Mouse (Mus musculus): ENCODE measurements at regions not wholly inside any gene's neighbourhood (a gene's known extent, or its start where the extent isn't known, plus 50 kb on each side); places are given as distances from the start of the nearest gene placed in this dataset.

GRCm38 (mm10) chr7:135817868-135818267, 101.7 kb upstream of the Mki67 start:
- no peak for DNase-seq (ENCODE audit: low spot score in 2 of 2)

GRCm38 (mm10) chr7:135818298-135818697, 102.1 kb upstream of the Mki67 start:
- no peak for DNase-seq (ENCODE audit: low spot score in 2 of 2)

- DNase-seq (ENCODE audit: low spot score in 2 of 2): no peak
Measured at GRCm38 (mm10) chr7:135823884-135824750, 108.0 kb upstream of the Mki67 start.

- no peak for DNase-seq (ENCODE audit: low spot score in 2 of 2)
Measured at GRCm38 (mm10) chr7:135829246-135829645, 113.1 kb upstream of the Mki67 start.

DNA sequence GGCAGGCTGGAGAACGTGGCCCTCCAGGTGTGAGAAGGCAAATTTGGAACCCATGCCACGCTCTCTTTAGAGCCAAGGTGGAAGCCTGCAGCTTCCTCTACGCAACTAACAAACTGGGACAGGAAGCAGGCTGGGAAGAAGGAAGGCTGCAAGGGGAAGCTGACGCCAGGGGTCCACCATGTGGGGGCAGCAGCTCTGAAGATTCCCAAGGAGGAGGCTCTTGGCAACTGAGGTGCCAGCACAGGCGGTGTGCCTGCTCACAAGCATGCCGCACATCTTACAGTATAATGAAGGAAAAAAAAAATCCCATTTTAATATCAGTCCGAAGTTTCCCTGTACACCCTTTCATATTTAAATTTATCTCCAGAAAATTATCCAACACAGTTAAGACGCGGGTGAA, 117.3 kb upstream of the Mki67 start:
- no peak for DNase-seq (ENCODE audit: low spot score in 2 of 2)

DNA sequence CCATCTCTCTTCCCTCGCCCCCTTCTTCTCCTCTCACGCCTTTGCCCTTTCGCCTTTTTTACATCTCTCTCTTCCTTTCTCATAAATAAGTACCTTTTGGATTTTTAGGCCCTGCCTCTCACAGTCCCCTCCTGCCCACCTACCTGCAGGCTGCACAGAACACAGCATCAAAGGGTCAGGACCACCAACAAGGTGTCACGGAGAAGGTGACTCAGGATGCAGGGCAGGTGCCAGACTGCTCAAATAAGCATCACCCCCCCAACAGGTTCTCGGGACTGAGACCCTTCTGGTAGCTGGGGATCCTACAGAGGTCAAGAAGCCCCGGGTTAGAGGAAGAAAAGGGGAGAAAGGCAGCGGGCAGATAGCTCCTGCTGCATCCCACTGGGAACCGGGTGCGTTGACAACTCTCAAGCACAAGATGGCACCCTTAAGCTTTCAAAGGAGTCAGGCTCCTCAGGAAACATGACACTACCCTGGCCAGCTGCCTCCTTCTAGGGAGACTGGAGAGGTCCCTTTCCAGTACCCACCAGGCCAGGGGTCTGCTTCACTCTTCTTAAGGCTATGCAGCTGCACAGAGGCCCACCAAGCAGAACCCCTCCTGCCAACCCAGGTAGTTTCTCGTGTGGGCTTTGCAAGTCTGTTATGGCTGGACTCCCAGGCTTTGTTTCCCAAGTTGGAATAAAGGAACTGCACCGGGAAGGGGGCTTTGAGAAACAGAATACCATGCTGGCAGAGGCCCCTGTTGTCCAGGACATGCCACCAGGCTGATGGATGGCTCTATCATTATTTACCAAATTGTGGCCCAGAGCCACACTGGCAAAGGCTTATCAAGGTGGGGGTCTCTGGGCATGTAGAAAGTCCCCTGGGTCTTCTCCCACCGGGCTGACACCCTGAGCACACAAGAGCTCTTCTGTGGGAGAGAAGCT, 120.9 kb upstream of the Mki67 start:
- peak; percentile 68 to 75 for DNase-seq (ENCODE audit: low spot score in 2 of 2)

- DNase-seq (ENCODE audit: low spot score in 2 of 2): no peak
Measured at GRCm38 (mm10) chr7:135844018-135844417, 127.9 kb upstream of the Mki67 start.

- DNase-seq (ENCODE audit: low spot score in 2 of 2): no peak
Measured at GRCm38 (mm10) chr7:135847304-135847703, 131.1 kb upstream of the Mki67 start.

GRCm38 (mm10) chr7:135848170-135848569, 132.0 kb upstream of the Mki67 start:
- DNase-seq (ENCODE audit: low spot score in 2 of 2): no peak

DNA sequence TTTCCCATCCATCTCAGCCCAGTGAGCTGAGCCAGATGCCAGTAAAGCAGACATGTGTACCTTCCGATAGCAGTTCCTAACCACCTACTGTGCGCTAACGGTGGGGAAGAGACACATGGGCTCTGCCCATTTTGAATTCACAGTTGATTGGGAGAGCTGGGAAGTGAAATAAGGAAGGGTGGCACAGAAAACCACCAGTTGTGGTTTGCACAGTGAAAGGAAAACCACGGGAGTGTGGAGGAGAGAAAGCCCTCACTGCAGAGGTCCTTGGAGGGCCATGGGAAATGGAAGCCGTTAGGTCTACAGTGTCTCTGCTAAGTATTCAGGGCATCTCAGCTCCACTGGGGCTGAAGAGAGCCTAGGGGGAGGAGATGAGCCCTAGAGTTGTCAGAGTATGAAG, 132.7 kb upstream of the Mki67 start:
- DNase-seq (ENCODE audit: low spot score in 2 of 2): no peak

DNA sequence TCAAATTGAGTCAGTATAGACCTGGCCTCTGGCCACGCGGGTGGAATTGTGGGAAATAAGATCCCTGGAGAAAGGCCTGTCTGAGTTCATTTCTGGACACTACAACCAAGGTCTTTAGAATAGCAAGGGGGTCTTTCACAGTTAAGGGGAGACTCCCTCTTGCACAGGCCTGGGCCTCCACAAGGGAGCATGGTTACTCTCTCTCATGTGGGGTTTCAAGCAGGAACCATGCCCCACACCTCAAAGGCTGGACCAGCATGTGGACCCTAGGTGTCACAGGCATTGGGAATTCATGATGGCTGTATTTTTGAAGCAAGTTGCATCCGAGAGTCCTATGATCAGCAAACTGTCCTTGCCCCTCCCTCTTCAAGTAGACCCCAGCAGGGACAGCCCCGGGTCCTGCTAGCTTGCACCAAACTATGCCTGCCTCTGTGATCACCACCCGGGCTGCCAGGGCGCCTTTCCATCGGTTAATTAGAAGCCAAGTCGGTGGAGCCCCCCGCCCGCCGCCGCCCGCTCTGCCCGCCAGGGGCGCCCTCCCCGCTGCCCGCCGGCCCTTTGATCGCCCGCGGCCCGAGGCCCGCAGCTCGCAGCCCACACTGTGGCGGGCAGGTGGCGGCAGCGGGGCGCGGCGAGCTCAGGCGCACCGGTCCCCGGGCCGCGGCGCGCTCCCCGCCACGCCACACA, 137.1 kb upstream of the Mki67 start:
- DNase-seq (ENCODE audit: low spot score in 2 of 2): no peak

GRCm38 (mm10) chr7:135853814-135854324, 137.7 kb upstream of the Mki67 start:
- no peak for DNase-seq (ENCODE audit: low spot score in 2 of 2)

- DNase-seq (ENCODE audit: low spot score in 2 of 2): no peak
Measured at GRCm38 (mm10) chr7:135860288-135860687, 144.1 kb upstream of the Mki67 start.

- no peak for DNase-seq (ENCODE audit: low spot score in 2 of 2)
Measured at GRCm38 (mm10) chr7:135860741-135861408, 144.7 kb upstream of the Mki67 start.

DNA sequence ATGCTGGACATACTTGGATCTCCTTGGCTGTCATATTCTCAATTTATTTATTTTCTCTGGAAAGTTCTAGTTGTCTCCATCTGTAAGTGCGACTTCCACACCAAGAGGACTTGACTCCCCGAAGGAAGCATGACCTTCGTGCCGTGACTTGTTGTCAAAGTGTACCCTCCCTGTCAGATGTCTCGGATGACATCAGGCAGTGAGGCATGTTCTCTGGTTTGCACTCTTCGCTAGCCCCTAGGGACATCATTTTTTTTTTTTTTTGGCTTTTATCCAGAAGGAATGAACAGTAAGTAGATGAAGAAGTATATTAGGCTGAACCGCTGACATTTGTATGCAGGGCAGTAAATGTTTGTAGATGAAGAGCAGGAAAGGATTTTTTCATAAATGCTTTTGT, 145.2 kb upstream of the Mki67 start:
- no peak for DNase-seq (ENCODE audit: low spot score in 2 of 2)

- no peak for DNase-seq (ENCODE audit: low spot score in 2 of 2)
Measured at GRCm38 (mm10) chr7:135863581-135864426, 147.6 kb upstream of the Mki67 start.

DNA sequence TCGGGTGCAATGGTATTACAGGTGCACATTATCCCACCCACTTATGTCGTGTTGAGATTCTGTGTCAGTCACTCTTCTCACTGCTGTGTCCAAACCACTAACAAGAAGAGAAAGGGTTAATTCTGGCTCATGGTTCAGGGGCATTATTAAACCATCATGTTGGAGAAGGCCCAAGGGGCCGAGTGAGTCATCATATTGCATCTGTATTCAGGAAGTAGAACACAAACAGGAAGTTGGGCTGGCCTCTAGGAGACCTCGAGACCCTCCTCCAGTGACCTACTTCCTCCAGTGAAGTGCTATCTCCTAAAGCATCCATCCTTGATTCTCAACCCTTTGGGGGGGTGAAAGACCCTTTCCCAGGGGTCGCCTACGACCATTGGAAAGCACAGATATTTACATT, 154.8 kb upstream of the Mki67 start:
- no peak for DNase-seq (ENCODE audit: low spot score in 2 of 2)

GRCm38 (mm10) chr7:135877091-135877874, 161.1 kb upstream of the Mki67 start:
- DNase-seq (ENCODE audit: low spot score in 2 of 2): no peak

- no peak for DNase-seq (ENCODE audit: low spot score in 2 of 2)
Measured at GRCm38 (mm10) chr7:135878750-135879149, 162.6 kb upstream of the Mki67 start.

All from left cerebral cortex, adult 18-20 months (tissue).